Mouse (Mus musculus) right cerebral cortex, postnatal 14 days (tissue): ENCODE data around the gene Slc9a3r1.

ENCODE experiments used
- DNase-seq: peaks from one replicate; pipeline ENCODE4 v3.0.0; 2022

The Slc9a3r1 gene

DNA sequence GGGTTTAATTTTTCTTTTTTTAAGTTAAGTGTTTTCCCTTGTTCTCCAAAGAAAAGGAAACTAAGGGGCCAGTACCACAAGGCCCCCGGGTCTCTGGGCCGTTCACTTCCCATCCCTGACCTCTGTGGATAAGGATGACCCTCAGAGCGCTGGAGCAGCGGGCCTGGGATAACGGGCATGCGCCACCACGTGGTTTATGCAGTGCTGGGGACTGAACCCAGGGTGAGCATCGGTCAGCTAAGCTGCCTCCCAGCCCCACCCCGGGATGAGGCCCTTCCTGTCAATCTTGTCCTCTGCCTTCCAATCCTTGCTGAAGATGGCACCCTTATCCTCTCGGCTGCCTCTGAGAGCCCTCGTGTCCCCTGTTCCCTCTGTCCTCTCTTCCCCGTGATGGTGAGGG, 64.5 kb downstream of the Slc9a3r1 start:
- DNase-seq, result no peak

DNA sequence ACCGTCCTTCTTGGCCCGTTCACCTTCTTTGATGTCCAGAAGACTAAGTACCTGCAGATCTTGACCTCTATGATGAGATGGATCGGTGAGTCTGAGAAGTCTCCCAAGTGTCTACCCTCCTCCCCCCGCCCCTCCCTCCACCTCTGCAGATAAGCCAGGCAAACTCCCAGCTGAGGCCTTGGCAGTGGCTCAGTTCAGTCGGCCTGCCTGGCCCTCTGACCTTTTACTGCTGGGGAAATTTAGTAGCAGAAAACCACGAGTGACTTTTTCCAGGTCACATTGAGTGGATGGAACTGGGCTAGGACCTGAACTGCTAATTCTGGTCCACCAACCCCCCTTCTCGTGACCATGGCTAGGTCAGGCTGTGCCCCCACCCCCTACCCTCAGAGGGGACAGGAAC, 65.3 kb downstream of the Slc9a3r1 start:
- no peak for DNase-seq

- no peak for DNase-seq
These were observed 66.1 kb downstream of the Slc9a3r1 start for GRCm38 (mm10) chr11:115229021-115229930.
